In genomic region chr2:155805231-155805924, GRCm38 (mm10) we compare ENCODE assay signal across 9 mouse cellular contexts. TPM values are rescaled to one million over a fixed set of nuclear protein-coding genes. Genes with fewer than 3 reads are reported as not detected.
DNase-seq lines count a peak whose midpoint lies in the region; ATAC-seq lines count a peak whose summit lies in the region.
"Had no signal": no experiment of that assay in that cellular context is flagged by ENCODE, and none has a peak within 500 bp of the region (broad histone marks: within the 10 kb centered on the region; RNA-seq: fewer than 3 reads in every experiment).

No protein-coding gene starts in this region.

- no peak overlapping the region for H3K4me3 ChIP-seq in midbrain, embryonic 14.5 days (replicated peaks; ENCODE audit: low read depth, low read length)
- H3K4me3 ChIP-seq in midbrain, embryonic 15.5 days, result no peak overlapping the region
- H3K4me3 ChIP-seq in stomach, embryonic 16.5 days (replicated peaks; ENCODE audit: low read length), result no peak overlapping the region
- H3K4me3 ChIP-seq: erythroblast, embryonic 14.5 days; midbrain, embryonic 13.5 days had no signal

- H3K9me3 ChIP-seq in midbrain, embryonic 14.5 days (ENCODE audit: control insufficient read depth, low read length), result no peaks in the 10 kb centered on the region
- no peaks in the 10 kb centered on the region for H3K9me3 ChIP-seq in midbrain, embryonic 15.5 days
- H3K9me3 ChIP-seq in stomach, embryonic 16.5 days (replicated peaks; ENCODE audit: control insufficient read depth, low read length), result no peaks in the 10 kb centered on the region
- H3K9me3 ChIP-seq: midbrain, embryonic 13.5 days had no signal

- no peak overlapping the region for H3K9ac ChIP-seq in midbrain, embryonic 14.5 days (replicated peaks; ENCODE audit: low read length)
- H3K9ac ChIP-seq in midbrain, embryonic 15.5 days, result no peak overlapping the region
- H3K9ac ChIP-seq in stomach, embryonic 16.5 days (ENCODE audit: low read length), result no peak overlapping the region
- H3K9ac ChIP-seq: midbrain, embryonic 13.5 days had no signal

- intact Hi-C loops in heart, postnatal 10 days (cut with DNase I), result no loop called here

- no peak overlapping the region for H3K27ac ChIP-seq in midbrain, embryonic 14.5 days (replicated peaks; ENCODE audit: low read depth, low read length)
- H3K27ac ChIP-seq in midbrain, embryonic 15.5 days, result no peak overlapping the region
- H3K27ac ChIP-seq in stomach, embryonic 16.5 days (ENCODE audit: low read length), result no peak overlapping the region
- H3K27ac ChIP-seq: midbrain, embryonic 13.5 days had no signal

- H3K27me3 ChIP-seq in midbrain, embryonic 14.5 days (ENCODE audit: control insufficient read depth, insufficient read depth, low read length), result no peaks in the 10 kb centered on the region
- H3K27me3 ChIP-seq in midbrain, embryonic 15.5 days (replicated peaks), result no peaks in the 10 kb centered on the region
- no peaks in the 10 kb centered on the region for H3K27me3 ChIP-seq in stomach, embryonic 16.5 days (ENCODE audit: control insufficient read depth, insufficient read depth, low read length)
- H3K27me3 ChIP-seq: midbrain, embryonic 13.5 days had no signal

- peak; percentile 17 for DNase-seq in midbrain, embryonic 14.5 days
- DNase-seq in adrenal gland, postnatal 36 days, result peak; percentile 92
- DNase-seq in heart, postnatal 10 days, result peak; percentile 58 to 66
- DNase-seq in B cell, adult 2 months, result no peak
- no peak for DNase-seq in frontal cortex, adult 2 months (ENCODE audit: extremely low spot score in 1 of 2, low spot score in 1 of 2)

- no peaks in the 10 kb centered on the region for H3K4me1 ChIP-seq in midbrain, embryonic 14.5 days (ENCODE audit: control insufficient read depth, insufficient read depth, low read length)
- no peaks in the 10 kb centered on the region for H3K4me1 ChIP-seq in midbrain, embryonic 15.5 days
- H3K4me1 ChIP-seq in stomach, embryonic 16.5 days (ENCODE audit: control insufficient read depth, insufficient read depth, low read length), result peaks cover 5% of the 10 kb centered on the region; the same call in 1 of the 2 replicates
- H3K4me1 ChIP-seq: midbrain, embryonic 13.5 days had no signal

- H3K36me3 ChIP-seq in midbrain, embryonic 14.5 days (ENCODE audit: control insufficient read depth, insufficient read depth, low read length), result peaks cover 27% of the 10 kb centered on the region
- peaks cover 16% of the 10 kb centered on the region; the same call in 1 of the 2 replicates for H3K36me3 ChIP-seq in midbrain, embryonic 15.5 days (replicated peaks)
- no peaks in the 10 kb centered on the region for H3K36me3 ChIP-seq in stomach, embryonic 16.5 days (ENCODE audit: control insufficient read depth, insufficient read depth, low read length)

- H3K4me2 ChIP-seq in midbrain, embryonic 14.5 days (ENCODE audit: low read length), result no peak overlapping the region
- H3K4me2 ChIP-seq in midbrain, embryonic 15.5 days, result no peak overlapping the region
- H3K4me2 ChIP-seq in stomach, embryonic 16.5 days (ENCODE audit: low read depth, low read length), result no peak overlapping the region
- H3K4me2 ChIP-seq: midbrain, embryonic 13.5 days had no signal

- ATAC-seq in midbrain, embryonic 14.5 days (ENCODE audit: low FRiP score, low TSS enrichment), result no peak
- no peak for ATAC-seq in midbrain, embryonic 15.5 days (replicated peaks)
- ATAC-seq in stomach, embryonic 16.5 days (ENCODE audit: insufficient read depth, low FRiP score), result peak; percentile 56; the same call in 1 of the 2 replicates
- ATAC-seq: midbrain, embryonic 13.5 days had no signal

- 62% methylated on average over 6 of the region's 6 CpGs for WGBS in midbrain, embryonic 14.5 days
- 65% methylated on average over 6 of the region's 6 CpGs for WGBS in midbrain, embryonic 15.5 days
- WGBS in stomach, embryonic 16.5 days, result 41% methylated on average over 6 of the region's 6 CpGs

RNA-seq across cellular contexts. Expression of gene BC029722, which starts 13.8 kb away (rescaled TPM):
- polyA plus RNA-seq in midbrain, embryonic 14.5 days (2014; fragmentation: Nextera tagmentation; extraction: Ambion mirVana), result 25.5 and 38.5 TPM in 2 replicates
- polyA plus RNA-seq in midbrain, embryonic 15.5 days (2015; fragmentation: Nextera tagmentation; extraction: Ambion mirVana), result 39.5 and 40.2 TPM in 2 replicates
- 100 to 1,000 TPM; 185 to 198 TPM for total RNA-seq in adrenal gland, postnatal 36 days (2021)
- 10 to 100 TPM; 16.3 to 16.8 TPM for total RNA-seq in heart, postnatal 10 days (2021)
- 22.1 and 25.7 TPM in 2 replicates for polyA plus RNA-seq in stomach, embryonic 16.5 days (2015; fragmentation: Nextera tagmentation; extraction: Ambion mirVana)
- 81.7 and 83.7 TPM in 2 replicates for polyA plus RNA-seq in frontal cortex, adult 2 months (2012; rRNA removed)

RNA-seq across cellular contexts. Expression of gene Eif6, which starts 21.3 kb away (rescaled TPM):
- 129 and 134 TPM in 2 replicates for polyA plus RNA-seq in midbrain, embryonic 14.5 days (2014; fragmentation: Nextera tagmentation; extraction: Ambion mirVana)
- polyA plus RNA-seq in midbrain, embryonic 15.5 days (2015; fragmentation: Nextera tagmentation; extraction: Ambion mirVana), result 140 and 156 TPM in 2 replicates
- 100 to 1,000 TPM; 158 to 163 TPM for total RNA-seq in adrenal gland, postnatal 36 days (2021)
- 10 to 100 TPM; 77.5 to 79.5 TPM for total RNA-seq in heart, postnatal 10 days (2021)
- polyA plus RNA-seq in stomach, embryonic 16.5 days (2015; fragmentation: Nextera tagmentation; extraction: Ambion mirVana), result 221 and 238 TPM in 2 replicates
- polyA plus RNA-seq in frontal cortex, adult 2 months (2012; rRNA removed), result 69.1 and 75.1 TPM in 2 replicates

RNA-seq across cellular contexts. Expression of gene Fam83c, which starts 29.3 kb away (rescaled TPM):
- 0.38 and 0.41 TPM in 2 replicates for polyA plus RNA-seq in midbrain, embryonic 14.5 days (2014; fragmentation: Nextera tagmentation; extraction: Ambion mirVana)
- 0.54 and 0.60 TPM in 2 replicates for polyA plus RNA-seq in midbrain, embryonic 15.5 days (2015; fragmentation: Nextera tagmentation; extraction: Ambion mirVana)
- total RNA-seq in adrenal gland, postnatal 36 days (2021), result not detected
- total RNA-seq in heart, postnatal 10 days (2021), result not detected
- polyA plus RNA-seq in stomach, embryonic 16.5 days (2015; fragmentation: Nextera tagmentation; extraction: Ambion mirVana), result 5.4 and 5.8 TPM in 2 replicates
- polyA plus RNA-seq in frontal cortex, adult 2 months (2012; rRNA removed), result not detected in 2 replicates
- polyA plus RNA-seq: erythroblast, embryonic 14.5 days had no signal

RNA-seq across cellular contexts. Expression of gene Mmp24, which starts 30.2 kb away (rescaled TPM):
- 17.7 and 24.6 TPM in 2 replicates for polyA plus RNA-seq in midbrain, embryonic 14.5 days (2014; fragmentation: Nextera tagmentation; extraction: Ambion mirVana)
- 19.3 and 21.6 TPM in 2 replicates for polyA plus RNA-seq in midbrain, embryonic 15.5 days (2015; fragmentation: Nextera tagmentation; extraction: Ambion mirVana)
- total RNA-seq in adrenal gland, postnatal 36 days (2021), result 1 to 10 TPM; 1.4 to 1.7 TPM
- under 1 TPM in 1 of 2 experiments, not detected in 1; 0.07 TPM for total RNA-seq in heart, postnatal 10 days (2021)
- 0.23 and 0.31 TPM in 2 replicates for polyA plus RNA-seq in stomach, embryonic 16.5 days (2015; fragmentation: Nextera tagmentation; extraction: Ambion mirVana)
- 36.1 and 39.7 TPM in 2 replicates for polyA plus RNA-seq in frontal cortex, adult 2 months (2012; rRNA removed)

RNA-seq across cellular contexts. Expression of gene Procr, which starts 54.5 kb away (rescaled TPM):
- 1.1 and 2.3 TPM in 2 replicates for polyA plus RNA-seq in midbrain, embryonic 14.5 days (2014; fragmentation: Nextera tagmentation; extraction: Ambion mirVana)
- 2.3 and 3.2 TPM in 2 replicates for polyA plus RNA-seq in midbrain, embryonic 15.5 days (2015; fragmentation: Nextera tagmentation; extraction: Ambion mirVana)
- total RNA-seq in adrenal gland, postnatal 36 days (2021), result 10 to 100 TPM; 27.0 to 72.3 TPM
- 1 to 10 TPM; 4.3 to 6.8 TPM for total RNA-seq in heart, postnatal 10 days (2021)
- polyA plus RNA-seq in stomach, embryonic 16.5 days (2015; fragmentation: Nextera tagmentation; extraction: Ambion mirVana), result 18.2 and 23.1 TPM in 2 replicates
- polyA plus RNA-seq in frontal cortex, adult 2 months (2012; rRNA removed), result 1.5 and 2.6 TPM in 2 replicates

Comparison
In these comparisons a context has a peak if more than half of its experiments do, and no peak if none do; other contexts are left out.
1. DNase-seq: peak in midbrain, embryonic 14.5 days (single experiment), adrenal gland, postnatal 36 days (2 of 2) and heart, postnatal 10 days (2 of 2); none in B cell, adult 2 months (0 of 2) and frontal cortex, adult 2 months (0 of 2).